Mouse (Mus musculus) ES-E14 (cell line): ENCODE data around the gene Bzw2.

Experiments
- CHD2 ChIP-seq: IDR thresholded peaks from 2 replicates; pipeline ENCODE4 v1.6.1; 2014; ENCODE audit warnings: mild to moderate bottlenecking, low read depth, low read length, inconsistent platforms
- MAFK ChIP-seq: IDR thresholded peaks from 2 replicates; pipeline ENCODE4 v1.6.1; 2014; ENCODE audit warnings: mild to moderate bottlenecking, low read depth, low read length, inconsistent platforms; ENCODE audit not compliant: insufficient read depth
- ZNF384 ChIP-seq: IDR thresholded peaks from 2 replicates; pipeline ENCODE4 v1.6.1; 2012; ENCODE audit warnings: low read depth, low read length, inconsistent platforms

DNA sequence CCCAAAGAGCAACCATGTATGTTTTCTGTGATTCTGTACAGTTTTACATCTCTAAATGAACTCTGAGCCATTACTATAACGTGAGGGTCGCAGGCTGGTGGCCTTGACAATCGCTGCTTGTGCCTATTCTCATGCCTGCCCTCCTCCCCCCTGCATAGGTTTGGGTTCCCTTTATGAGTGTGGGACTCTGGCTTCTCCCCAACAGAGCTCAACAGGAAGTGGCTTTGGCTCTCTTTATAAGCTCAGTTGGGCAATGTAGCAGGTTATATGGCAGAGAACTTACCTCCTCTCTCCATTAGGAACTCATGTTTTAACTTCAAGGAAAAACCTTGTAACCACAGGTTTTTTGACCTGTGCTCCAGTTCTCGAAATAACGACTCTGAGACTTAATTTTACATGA is 32.5 kb upstream of the Bzw2 start:
- TF ChIP-seq ZNF384 (no peak), MAFK (no peak), CHD2 (no peak)
